Mouse (Mus musculus) testis, adult 2 months (tissue): ENCODE measurements at regions not wholly inside any gene's neighbourhood (a gene's known extent, or its start where the extent isn't known, plus 50 kb on each side); places are given as distances from the start of the nearest gene placed in this dataset.

Experiments used
- H3K27ac ChIP-seq: fragments of 200-500 bp; 2 replicates; pipeline ENCODE4 v1.5.1; 2012; ENCODE audit warnings: low read depth, low read length; ENCODE audit not compliant: control insufficient read depth, insufficient read depth
- H3K27me3 ChIP-seq: fragments of 200-500 bp; 2 replicates; pipeline ENCODE4 v1.6.1; 2012; ENCODE audit warnings: mild to moderate bottlenecking, low read length, moderate library complexity; ENCODE audit not compliant: control insufficient read depth, insufficient read depth
- H3K36me3 ChIP-seq: fragments of 200-500 bp; 2 replicates; pipeline ENCODE4 v1.6.1; 2012; ENCODE audit warnings: mild to moderate bottlenecking, low read length; ENCODE audit not compliant: control insufficient read depth, insufficient read depth
- H3K4me1 ChIP-seq: fragments of 200-500 bp; 2 replicates; pipeline ENCODE4 v1.6.1; 2012; ENCODE audit warnings: low read length; ENCODE audit not compliant: control insufficient read depth, insufficient read depth
- H3K4me3 ChIP-seq: fragments of 200-500 bp; 2 replicates; pipeline ENCODE4 v1.5.1; 2012; ENCODE audit warnings: low read depth, mild to moderate bottlenecking, low read length, moderate library complexity, mixed read lengths; ENCODE audit not compliant: control insufficient read depth
- CTCF ChIP-seq: fragments of 200-500 bp; IDR thresholded peaks from 2 replicates; pipeline ENCODE4 v1.5.1; 2012; ENCODE audit warnings: low read depth, mild to moderate bottlenecking, inconsistent platforms, low read length, moderate library complexity; ENCODE audit not compliant: control insufficient read depth, insufficient read depth, insufficient replicate concordance
- POLR2A ChIP-seq: fragments of 200-500 bp; IDR thresholded peaks from 2 replicates; pipeline ENCODE4 v1.6.1; 2012; ENCODE audit warnings: low read depth, mild to moderate bottlenecking, inconsistent platforms, low read length, moderate library complexity; ENCODE audit not compliant: control insufficient read depth

DNA sequence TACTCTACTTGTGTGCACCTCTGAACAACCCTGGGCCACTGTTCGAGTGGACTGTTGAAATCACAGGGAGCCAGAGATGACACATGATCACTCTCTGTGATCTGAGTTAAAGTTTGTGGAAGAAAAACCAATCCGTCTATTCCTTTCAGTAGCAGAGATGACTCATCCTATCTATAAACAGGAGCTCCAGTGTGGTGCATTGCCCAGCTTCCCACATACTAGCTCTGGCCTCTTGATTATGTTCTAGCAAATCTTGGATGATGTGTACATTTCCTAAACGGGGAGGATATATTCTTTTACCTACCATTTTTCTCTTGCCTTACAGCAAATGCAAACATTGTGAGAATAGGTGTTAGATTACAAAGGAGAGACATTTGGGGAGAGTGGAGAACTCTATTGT, 94.5 kb upstream of the Plppr5 start:
- no peaks in the 10 kb centered on the region for H3K36me3 ChIP-seq
- H3K27me3 ChIP-seq, result no peaks in the 10 kb centered on the region
- no peak overlapping the region for H3K27ac ChIP-seq
- H3K4me1 ChIP-seq, result no peaks in the 10 kb centered on the region
- no peak for TF ChIP-seq POLR2A
- TF ChIP-seq CTCF, result no peak
- no peak overlapping the region for H3K4me3 ChIP-seq

GRCm38 (mm10) chr3:117459507-117459906, 98.8 kb upstream of the Plppr4 start:
- H3K27ac ChIP-seq, result no peak overlapping the region

DNA sequence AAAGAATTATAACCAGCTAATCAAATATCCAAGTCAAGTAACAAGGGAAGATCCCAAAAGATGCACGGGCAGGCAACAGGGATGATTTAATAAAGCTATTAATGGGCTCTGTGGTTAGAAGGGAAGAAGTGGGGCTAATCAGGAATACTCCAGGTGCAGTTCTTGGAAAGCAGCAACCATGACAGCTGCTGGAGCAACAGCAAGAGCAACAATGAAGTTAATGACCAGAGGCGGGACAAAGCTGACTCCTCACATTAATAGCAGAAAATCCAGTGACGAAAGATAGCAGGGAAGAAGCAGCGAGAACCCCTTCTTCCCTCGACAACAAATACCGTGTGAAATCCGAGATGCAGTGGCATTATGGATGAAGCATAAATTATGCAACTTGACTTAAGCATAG, 89.9 kb upstream of the Plppr4 start:
- Histone ChIP-seq H3K4me1 (no peaks in the 10 kb centered on the region), H3K27me3 (no peaks in the 10 kb centered on the region), H3K36me3 (no peaks in the 10 kb centered on the region), H3K27ac (no peak overlapping the region), H3K4me3 (no peak overlapping the region)
- TF ChIP-seq CTCF (no peak), POLR2A (no peak)

More at GRCm38 (mm10) chr3:117459507-117459906, 98.8 kb upstream of the Plppr4 start:
- no peak for TF ChIP-seq CTCF
- no peak for TF ChIP-seq POLR2A
- no peak overlapping the region for H3K4me3 ChIP-seq
- no peaks in the 10 kb centered on the region for H3K27me3 ChIP-seq
- H3K4me1 ChIP-seq, result no peaks in the 10 kb centered on the region
- H3K36me3 ChIP-seq, result no peaks in the 10 kb centered on the region

DNA sequence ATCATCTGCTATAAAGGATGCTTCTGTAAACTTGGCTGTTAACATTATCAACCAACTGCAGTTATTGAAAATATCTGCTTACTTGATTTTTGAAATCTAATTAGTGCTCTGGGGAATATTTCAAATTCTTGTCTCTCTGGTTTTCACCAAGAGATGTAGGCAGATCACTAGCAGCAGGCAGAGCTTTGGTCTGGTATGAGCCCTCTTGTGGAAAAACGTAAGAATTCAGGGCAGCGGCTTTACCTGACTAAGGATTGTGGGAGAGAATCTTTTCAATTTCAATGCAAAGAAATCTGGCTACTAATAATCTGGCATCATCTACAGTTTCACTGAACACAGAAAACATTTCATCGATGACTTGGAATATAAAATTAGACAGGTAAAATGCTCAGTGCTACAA, 81.2 kb upstream of the Plppr4 start:
- H3K27me3 ChIP-seq, result no peaks in the 10 kb centered on the region
- TF ChIP-seq CTCF, result no peak
- no peak for TF ChIP-seq POLR2A
- H3K4me3 ChIP-seq, result no peak overlapping the region
- peaks cover 2% of the 10 kb centered on the region; the same call in 1 of the 2 replicates for H3K4me1 ChIP-seq
- H3K27ac ChIP-seq, result no peak overlapping the region
- no peaks in the 10 kb centered on the region for H3K36me3 ChIP-seq

DNA sequence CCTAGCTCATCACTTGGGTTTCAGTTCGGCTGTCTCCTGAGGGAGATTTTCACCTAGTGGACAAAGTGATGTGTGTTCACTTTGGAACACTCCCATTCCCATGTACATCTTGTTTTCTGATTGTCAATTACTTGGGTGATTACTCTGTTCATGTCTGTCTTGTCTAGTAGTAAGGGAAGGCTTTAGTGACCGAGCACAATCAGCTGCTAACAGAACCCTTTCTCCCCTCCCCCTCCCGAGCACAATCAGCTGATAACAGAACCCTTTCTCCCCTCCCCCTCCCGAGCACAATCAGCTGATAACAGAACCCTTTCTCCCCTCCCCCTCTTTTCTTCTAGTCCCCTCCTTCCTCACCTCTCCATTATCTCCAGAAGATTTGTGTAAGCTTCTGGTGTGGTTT, 79.6 kb upstream of the Plppr4 start:
- H3K27me3 ChIP-seq, result no peaks in the 10 kb centered on the region
- peaks cover 2% of the 10 kb centered on the region; the same call in 1 of the 2 replicates for H3K4me1 ChIP-seq
- no peaks in the 10 kb centered on the region for H3K36me3 ChIP-seq
- TF ChIP-seq POLR2A (no peak), CTCF (no peak)
- no peak overlapping the region for H3K27ac ChIP-seq
- H3K4me3 ChIP-seq, result no peak overlapping the region

DNA sequence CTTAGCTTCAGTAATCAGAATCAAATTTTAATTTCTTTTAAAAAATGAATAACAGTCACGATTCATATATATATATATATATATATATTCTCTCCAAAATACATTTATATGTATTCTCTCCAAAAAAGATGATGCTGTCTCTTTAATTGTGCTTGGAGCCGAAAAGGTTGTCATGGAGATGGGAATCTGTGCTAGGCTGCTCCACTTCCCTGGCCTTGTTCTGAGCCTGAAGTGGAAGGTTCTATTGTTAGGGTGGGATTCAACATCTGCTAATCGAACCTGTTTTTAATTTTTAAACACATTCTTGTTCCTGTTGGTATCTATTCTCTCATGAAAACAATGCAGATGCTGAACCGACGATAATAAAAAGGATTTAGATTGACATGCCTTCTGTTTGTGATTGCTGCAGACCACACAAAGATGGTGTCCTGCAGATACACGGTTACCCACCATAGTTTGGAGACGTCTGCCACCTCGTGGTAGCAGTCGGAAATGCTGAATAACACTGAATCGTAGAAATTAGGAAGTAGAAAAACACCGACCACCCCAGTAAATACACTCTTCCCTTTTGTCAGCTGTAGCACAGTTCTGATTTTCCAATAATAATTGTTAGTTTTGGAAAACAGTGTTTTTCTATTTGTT, 77.9 kb upstream of the Plppr4 start:
- H3K36me3 ChIP-seq, result no peaks in the 10 kb centered on the region
- H3K4me3 ChIP-seq, result no peak overlapping the region
- H3K27me3 ChIP-seq, result no peaks in the 10 kb centered on the region
- H3K27ac ChIP-seq, result no peak overlapping the region
- TF ChIP-seq CTCF, result peak; percentile 37; the same call in 1 of the 2 replicates
- TF ChIP-seq POLR2A, result no peak
- peaks cover 2% of the 10 kb centered on the region; the same call in 1 of the 2 replicates for H3K4me1 ChIP-seq

DNA sequence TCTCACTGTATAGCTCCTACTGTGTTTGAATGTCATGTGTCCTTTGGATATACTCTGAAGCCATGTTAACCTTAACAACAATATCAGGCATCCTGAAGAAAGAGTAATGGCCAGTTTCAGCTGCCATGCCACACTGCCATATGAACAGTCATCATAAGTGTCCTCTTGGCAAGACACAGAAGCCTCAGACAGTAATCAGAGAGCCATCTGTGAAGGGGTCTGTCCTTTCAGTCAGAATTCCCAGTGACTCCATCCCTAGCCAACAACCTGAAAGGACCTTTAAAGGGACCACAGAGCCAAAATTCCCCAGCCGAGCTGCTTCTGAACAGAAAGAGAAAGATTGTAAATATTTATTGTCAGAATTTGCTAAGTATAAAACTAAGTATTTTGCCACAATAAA, 63.9 kb upstream of the Plppr4 start:
- no peaks in the 10 kb centered on the region for H3K4me1 ChIP-seq
- TF ChIP-seq POLR2A (no peak), CTCF (no peak)
- no peak overlapping the region for H3K4me3 ChIP-seq
- no peaks in the 10 kb centered on the region for H3K36me3 ChIP-seq
- no peak overlapping the region for H3K27ac ChIP-seq
- H3K27me3 ChIP-seq, result no peaks in the 10 kb centered on the region
